Mouse (Mus musculus): Measurements from ENCODE around the gene Chchd3. TPM values are rescaled to one million over a fixed set of nuclear protein-coding genes. Genes with fewer than 3 reads are reported as not detected.

The Chchd3 gene
- total and polyA plus RNA-seq, 3 experiments, result 205 to 243 TPM; not detected in 1

DNA sequence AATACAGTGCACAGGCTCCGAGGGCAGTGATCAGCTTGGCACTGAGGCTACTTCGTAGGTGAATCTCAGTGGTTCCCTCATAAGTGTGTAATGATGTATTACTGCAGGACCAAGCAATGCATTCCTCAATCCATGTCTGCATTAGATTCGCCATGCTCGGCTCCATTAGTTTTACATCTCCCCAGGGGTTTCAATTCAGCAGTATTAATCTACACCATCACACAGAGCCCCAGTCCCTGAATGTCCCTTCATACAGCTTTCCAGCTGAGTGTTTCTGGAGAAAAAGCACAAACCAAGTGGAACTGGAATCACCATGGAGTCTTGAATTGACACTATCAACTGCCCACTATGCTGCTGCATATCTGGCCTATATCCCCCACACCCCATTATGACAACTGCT lies 241.1 kb downstream of the Chchd3 start:
- H3K9ac ChIP-seq (ENCODE audit: control insufficient read depth, low read depth, low read length, poor library complexity, severe bottlenecking), result no peak overlapping the region
- H3K27me3 ChIP-seq (ENCODE audit: control insufficient read depth in 1 of 2, insufficient read depth in 2 of 2, low read length in 2 of 2), result no peaks in the 10 kb centered on the region
- DNase-seq (ENCODE audit: low read depth, low spot score), result no peak
- no peak overlapping the region for H3K27ac ChIP-seq (ENCODE audit: control insufficient read depth, low read depth, low read length)
- no peaks in the 10 kb centered on the region for H3K9me3 ChIP-seq (replicated peaks; ENCODE audit: insufficient read depth, low read length)
- H3K79me2 ChIP-seq (ENCODE audit: control insufficient read depth, insufficient read depth, low read length, poor library complexity), result no peaks in the 10 kb centered on the region
- H3K4me3 ChIP-seq (ENCODE audit: control insufficient read depth in 1 of 2, insufficient read depth in 1 of 2, low read depth in 2 of 2, low read length in 2 of 2), result no peak overlapping the region
- peaks cover 0 to 1% of the 10 kb centered on the region in 2 experiments; a peak in 1 of 4 replicates for H3K36me3 ChIP-seq (ENCODE audit: control insufficient read depth in 1 of 2, insufficient read depth in 2 of 2, low read length in 2 of 2)
- TF ChIP-seq POLR2AphosphoS2 (IDR thresholded peaks at IDR 0.05; ENCODE audit: low read length) (no peak), MYB (IDR thresholded peaks at IDR 0.05; ENCODE audit: low read depth, low read length) (no peak), BHLHE40 (IDR thresholded peaks at IDR 0.05; ENCODE audit: borderline replicate concordance, low read depth, low read length) (no peak), E2F4 (IDR thresholded peaks at IDR 0.05; ENCODE audit: borderline replicate concordance, low read depth, low read length) (no peak), ZC3H11A (IDR thresholded peaks at IDR 0.05; ENCODE audit: low read depth, low read length) (no peak), UBTF (IDR thresholded peaks at IDR 0.05; ENCODE audit: borderline replicate concordance, insufficient read depth, low read depth, low read length) (no peak), KAT2A (conservative IDR thresholded peaks at IDR 0.05; ENCODE audit: low read depth, low read length) (no peak), CHD2 (IDR thresholded peaks at IDR 0.05; ENCODE audit: low read length) (no peak), MAZ (IDR thresholded peaks at IDR 0.05; ENCODE audit: low read depth, low read length) (no peak), ZMIZ1 (IDR thresholded peaks at IDR 0.05; ENCODE audit: low read depth, low read length) (no peak)
- H3K4me1 ChIP-seq (ENCODE audit: control insufficient read depth in 1 of 2, insufficient read depth in 2 of 2, low read length in 2 of 2), result no peaks in the 10 kb centered on the region

DNA sequence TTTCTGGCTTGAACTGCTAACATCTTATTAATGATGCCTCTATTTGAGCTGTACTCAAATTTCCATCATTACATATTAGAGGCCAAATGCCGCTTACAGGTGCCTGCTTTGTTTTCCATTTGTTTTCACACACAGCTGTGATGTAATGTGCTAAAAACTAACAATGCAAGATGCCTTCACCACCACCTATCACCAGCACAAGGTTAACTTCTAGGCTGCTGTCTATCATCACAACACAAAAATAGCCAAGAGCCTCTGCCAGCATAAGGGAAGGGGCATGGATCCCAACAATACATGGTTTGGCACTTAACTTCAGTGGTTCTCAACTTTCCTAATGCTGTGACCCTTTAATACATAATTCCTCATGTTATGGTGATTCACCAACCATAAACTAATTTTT lies 251.3 kb downstream of the Chchd3 start:
- no peak for DNase-seq (ENCODE audit: low read depth, low spot score)
- H3K4me3 ChIP-seq (ENCODE audit: control insufficient read depth in 1 of 2, insufficient read depth in 1 of 2, low read depth in 2 of 2, low read length in 2 of 2), result no peak overlapping the region
- no peak for TF ChIP-seq MAFK (IDR thresholded peaks at IDR 0.05; ENCODE audit: borderline replicate concordance, low read depth, low read length)
- no peak for TF ChIP-seq NRF1 (IDR thresholded peaks at IDR 0.05; ENCODE audit: insufficient read depth, low read depth, low read length, poor library complexity, severe bottlenecking)
- TF ChIP-seq RCOR1 (IDR thresholded peaks at IDR 0.05; ENCODE audit: low read depth, low read length), result no peak
- TF ChIP-seq ETS1 (IDR thresholded peaks at IDR 0.05; ENCODE audit: low read depth, low read length), result no peak
- no peak for TF ChIP-seq TBP (IDR thresholded peaks at IDR 0.05; ENCODE audit: low read depth, low read length)
- no peak for TF ChIP-seq CHD1 (IDR thresholded peaks at IDR 0.05; ENCODE audit: low read depth, low read length)
- TF ChIP-seq ZKSCAN1 (IDR thresholded peaks at IDR 0.05; ENCODE audit: low read depth, low read length), result no peak
- no peak overlapping the region for H3K27ac ChIP-seq (ENCODE audit: control insufficient read depth, low read depth, low read length)
- no peaks in the 10 kb centered on the region for H3K36me3 ChIP-seq (ENCODE audit: control insufficient read depth in 1 of 2, insufficient read depth in 2 of 2, low read length in 2 of 2)
- H3K27me3 ChIP-seq (ENCODE audit: control insufficient read depth in 1 of 2, insufficient read depth in 2 of 2, low read length in 2 of 2), result no peaks in the 10 kb centered on the region
- H3K9ac ChIP-seq (ENCODE audit: control insufficient read depth, low read depth, low read length, poor library complexity, severe bottlenecking), result no peak overlapping the region
- no peaks in the 10 kb centered on the region; the same call in 1 of the 2 replicates for H3K79me2 ChIP-seq (ENCODE audit: control insufficient read depth, insufficient read depth, low read length, poor library complexity)
- H3K9me3 ChIP-seq (replicated peaks; ENCODE audit: insufficient read depth, low read length), result no peaks in the 10 kb centered on the region
- H3K4me1 ChIP-seq (ENCODE audit: control insufficient read depth in 1 of 2, insufficient read depth in 2 of 2, low read length in 2 of 2), result no peaks in the 10 kb centered on the region
